18 mouse cellular contexts compared by ENCODE assay signal in genomic region chr8:120554466-120555039, GRCm38 (mm10). TPM values are rescaled to one million over a fixed set of nuclear protein-coding genes. Genes with fewer than 3 reads are reported as not detected.
DNase-seq lines count a peak whose midpoint lies in the region; ATAC-seq lines count a peak whose summit lies in the region.
"Had no signal": no experiment of that assay in that cellular context is flagged by ENCODE, and none has a peak within 500 bp of the region (broad histone marks: within the 10 kb centered on the region; RNA-seq: fewer than 3 reads in every experiment).

No protein-coding gene starts in this region.

- 0 out of 2 replicates have a peak overlapping the region, but pooled peaks have one; percentile 8 for H3K27ac ChIP-seq in forebrain, embryonic 12.5 days
- H3K27ac ChIP-seq in forebrain, embryonic 13.5 days, result no peak overlapping the region
- peak overlapping the region; percentile 99 for H3K27ac ChIP-seq in heart, embryonic 12.5 days (ENCODE audit: poor library complexity, severe bottlenecking)
- peak overlapping the region; percentile 17; the same call in 1 of the 2 replicates for H3K27ac ChIP-seq in hindbrain, embryonic 12.5 days
- no peak overlapping the region for H3K27ac ChIP-seq in hindbrain, embryonic 10.5 days
- H3K27ac ChIP-seq in embryonic facial prominence, embryonic 13.5 days, result no peak overlapping the region
- H3K27ac ChIP-seq: kidney, embryonic 15.5 days; limb, embryonic 15.5 days; liver, embryonic 14.5 days had no signal

- no peak for DNase-seq in heart, adult 9 months (ENCODE audit: low spot score in 2 of 2)
- no peak for DNase-seq in hindbrain, embryonic 10.5 days (ENCODE audit: low spot score)
- DNase-seq: adrenal gland, postnatal 25 days; cerebellum, adult 9-11 months; kidney, adult 11 months; kidney, postnatal 36 days; lung, embryonic 14.5 days had no signal

- peaks cover 25% of the 10 kb centered on the region for H3K36me3 ChIP-seq in forebrain, embryonic 12.5 days (replicated peaks)
- H3K36me3 ChIP-seq in forebrain, embryonic 13.5 days (ENCODE audit: poor library complexity, severe bottlenecking), result peaks cover 25% of the 10 kb centered on the region
- peaks cover 27% of the 10 kb centered on the region for H3K36me3 ChIP-seq in heart, embryonic 12.5 days
- H3K36me3 ChIP-seq in hindbrain, embryonic 12.5 days, result peaks cover 14% of the 10 kb centered on the region; the same call in 1 of the 2 replicates
- peaks cover 55% of the 10 kb centered on the region for H3K36me3 ChIP-seq in hindbrain, embryonic 10.5 days
- H3K36me3 ChIP-seq in embryonic facial prominence, embryonic 13.5 days, result peaks cover 17% of the 10 kb centered on the region; the same call in 1 of the 2 replicates

- 94% methylated on average over 18 of the region's 18 CpGs for WGBS in forebrain, embryonic 12.5 days
- 91% methylated on average over 18 of the region's 18 CpGs for WGBS in forebrain, embryonic 13.5 days
- WGBS in heart, embryonic 12.5 days, result 91% methylated on average over 18 of the region's 18 CpGs
- 91% methylated on average over 18 of the region's 18 CpGs for WGBS in hindbrain, embryonic 12.5 days
- 92% methylated on average over 18 of the region's 18 CpGs for WGBS in hindbrain, embryonic 10.5 days
- WGBS in embryonic facial prominence, embryonic 13.5 days, result 91% methylated on average over 18 of the region's 18 CpGs

- no peak overlapping the region for H3K9ac ChIP-seq in forebrain, embryonic 12.5 days
- H3K9ac ChIP-seq in forebrain, embryonic 13.5 days, result no peak overlapping the region
- H3K9ac ChIP-seq in heart, embryonic 12.5 days, result peak overlapping the region; percentile 40; the same call in 1 of the 2 replicates
- no peak overlapping the region for H3K9ac ChIP-seq in hindbrain, embryonic 12.5 days
- peak overlapping the region; percentile 22; the same call in 1 of the 2 replicates for H3K9ac ChIP-seq in embryonic facial prominence, embryonic 13.5 days
- H3K9ac ChIP-seq: hindbrain, embryonic 13.5 days; kidney, embryonic 15.5 days; limb, embryonic 15.5 days; liver, embryonic 14.5 days; lung, embryonic 14.5 days; midbrain, embryonic 13.5 days had no signal

- no peak overlapping the region for H3K4me2 ChIP-seq in forebrain, embryonic 12.5 days
- H3K4me2 ChIP-seq in forebrain, embryonic 13.5 days, result no peak overlapping the region
- H3K4me2 ChIP-seq in heart, embryonic 12.5 days, result peak overlapping the region; percentile 61
- H3K4me2 ChIP-seq in hindbrain, embryonic 12.5 days (replicated peaks), result no peak overlapping the region
- H3K4me2 ChIP-seq in embryonic facial prominence, embryonic 13.5 days, result no peak overlapping the region
- H3K4me2 ChIP-seq: hindbrain, embryonic 13.5 days; kidney, embryonic 15.5 days; limb, embryonic 15.5 days; lung, embryonic 14.5 days; midbrain, embryonic 13.5 days had no signal

- ATAC-seq in forebrain, embryonic 12.5 days (ENCODE audit: low FRiP score), result no peak
- ATAC-seq in forebrain, embryonic 13.5 days, result no peak
- ATAC-seq in heart, embryonic 12.5 days (ENCODE audit: insufficient number of reproducible peaks, low FRiP score), result no peak
- ATAC-seq in hindbrain, embryonic 12.5 days (ENCODE audit: low FRiP score), result no peak
- no peak for ATAC-seq in embryonic facial prominence, embryonic 13.5 days (ENCODE audit: insufficient number of reproducible peaks, insufficient read depth, low FRiP score, low TSS enrichment, low read depth)
- ATAC-seq: forebrain, embryonic 14.5 days; midbrain, embryonic 13.5 days had no signal

- H3K27me3 ChIP-seq in forebrain, embryonic 12.5 days, result 0 out of 2 replicates have a peak, but pooled peaks cover 3% of the 10 kb centered on the region
- no peaks in the 10 kb centered on the region for H3K27me3 ChIP-seq in forebrain, embryonic 13.5 days
- H3K27me3 ChIP-seq in heart, embryonic 12.5 days (replicated peaks), result no peaks in the 10 kb centered on the region
- 0 out of 2 replicates have a peak, but pooled peaks cover 3% of the 10 kb centered on the region for H3K27me3 ChIP-seq in hindbrain, embryonic 12.5 days
- 0 out of 2 replicates have a peak, but pooled peaks cover 13% of the 10 kb centered on the region for H3K27me3 ChIP-seq in hindbrain, embryonic 10.5 days (ENCODE audit: insufficient read depth, poor library complexity, severe bottlenecking)
- no peaks in the 10 kb centered on the region for H3K27me3 ChIP-seq in embryonic facial prominence, embryonic 13.5 days
- H3K27me3 ChIP-seq: hindbrain, embryonic 13.5 days; kidney, embryonic 15.5 days; limb, embryonic 15.5 days; midbrain, embryonic 13.5 days had no signal

- H3K9me3 ChIP-seq in forebrain, embryonic 12.5 days, result no peaks in the 10 kb centered on the region
- H3K9me3 ChIP-seq in forebrain, embryonic 13.5 days (replicated peaks), result no peaks in the 10 kb centered on the region
- H3K9me3 ChIP-seq in heart, embryonic 12.5 days (replicated peaks), result no peaks in the 10 kb centered on the region
- H3K9me3 ChIP-seq in hindbrain, embryonic 12.5 days (replicated peaks), result no peaks in the 10 kb centered on the region
- H3K9me3 ChIP-seq in hindbrain, embryonic 10.5 days, result no peaks in the 10 kb centered on the region
- H3K9me3 ChIP-seq in embryonic facial prominence, embryonic 13.5 days, result no peaks in the 10 kb centered on the region
- H3K9me3 ChIP-seq: hindbrain, embryonic 13.5 days; kidney, embryonic 15.5 days; limb, embryonic 15.5 days; midbrain, embryonic 13.5 days had no signal

- peaks cover 100% of the 10 kb centered on the region for H3K4me1 ChIP-seq in forebrain, embryonic 12.5 days
- H3K4me1 ChIP-seq in forebrain, embryonic 13.5 days, result peaks cover 99% of the 10 kb centered on the region
- H3K4me1 ChIP-seq in heart, embryonic 12.5 days (replicated peaks), result peaks cover 100% of the 10 kb centered on the region
- peaks cover 100% of the 10 kb centered on the region for H3K4me1 ChIP-seq in hindbrain, embryonic 12.5 days
- H3K4me1 ChIP-seq in hindbrain, embryonic 10.5 days (replicated peaks), result peaks cover 100% of the 10 kb centered on the region
- H3K4me1 ChIP-seq in embryonic facial prominence, embryonic 13.5 days, result peaks cover 95% of the 10 kb centered on the region

- H3K4me3 ChIP-seq in forebrain, embryonic 12.5 days (replicated peaks), result no peak overlapping the region
- no peak overlapping the region for H3K4me3 ChIP-seq in forebrain, embryonic 13.5 days
- H3K4me3 ChIP-seq in heart, embryonic 12.5 days, result no peak overlapping the region
- no peak overlapping the region for H3K4me3 ChIP-seq in hindbrain, embryonic 12.5 days
- H3K4me3 ChIP-seq in hindbrain, embryonic 10.5 days, result no peak overlapping the region
- H3K4me3 ChIP-seq in embryonic facial prominence, embryonic 13.5 days, result no peak overlapping the region
- H3K4me3 ChIP-seq: hindbrain, embryonic 13.5 days; kidney, embryonic 15.5 days; limb, embryonic 15.5 days; midbrain, embryonic 13.5 days had no signal

RNA-seq across cellular contexts. Expression of gene Gins2, which starts 34.6 kb away (rescaled TPM):
- 83.2 and 84.8 TPM in 2 replicates for polyA plus RNA-seq in forebrain, embryonic 12.5 days (2016; fragmentation: Nextera tagmentation; extraction: Ambion mirVana)
- polyA plus RNA-seq in forebrain, embryonic 13.5 days (2015; fragmentation: Nextera tagmentation; extraction: Ambion mirVana), result 66.9 and 79.8 TPM in 2 replicates
- 63.4 and 66.8 TPM in 2 replicates for polyA plus RNA-seq in heart, embryonic 12.5 days (2016; fragmentation: Nextera tagmentation; extraction: Ambion mirVana)
- polyA plus RNA-seq in hindbrain, embryonic 12.5 days (2016; fragmentation: Nextera tagmentation; extraction: Ambion mirVana), result 49.6 and 65.3 TPM in 2 replicates
- 138 and 165 TPM in 2 replicates for polyA plus RNA-seq in hindbrain, embryonic 10.5 days (2016; fragmentation: Nextera tagmentation; extraction: Ambion mirVana)
- polyA plus RNA-seq in embryonic facial prominence, embryonic 13.5 days (2015; fragmentation: Nextera tagmentation; extraction: Ambion mirVana), result 98.6 and 111 TPM in 2 replicates

Comparison
In these comparisons a context has a peak if more than half of its experiments do, and no peak if none do; other contexts are left out.
1. H3K27ac ChIP-seq: peak in forebrain, embryonic 12.5 days (single experiment), heart, embryonic 12.5 days (single experiment) and hindbrain, embryonic 12.5 days (single experiment); none in forebrain, embryonic 13.5 days (single experiment), hindbrain, embryonic 10.5 days (single experiment) and embryonic facial prominence, embryonic 13.5 days (single experiment).
2. H3K9ac ChIP-seq: peak in heart, embryonic 12.5 days (single experiment) and embryonic facial prominence, embryonic 13.5 days (single experiment); none in forebrain, embryonic 12.5 days (single experiment), forebrain, embryonic 13.5 days (single experiment) and hindbrain, embryonic 12.5 days (single experiment).